Mouse (Mus musculus) liver, embryonic 12.5 days (tissue): Measurements from ENCODE around the gene Cxcl9. TPM values are rescaled to one million over a fixed set of nuclear protein-coding genes. Genes with fewer than 3 reads are reported as not detected.

Experiments
- ATAC-seq: fragments of 200-750 bp; cut with Nextera tagmentation; 2 replicates; pipeline ENCODE4 v1.8.0; 2017; ENCODE audit warnings: moderate number of reproducible peaks, mild to moderate bottlenecking, moderate library complexity
- H3K27ac ChIP-seq: fragments of 300-500 bp; sonication (generic); 2 replicates; pipeline ENCODE4 v1.5.1; 2016; ENCODE audit warnings: mild to moderate bottlenecking
- H3K27me3 ChIP-seq: fragments of 300-500 bp; sonication (generic); replicated peaks from 2 replicates; pipeline ENCODE4 v1.6.1; 2016; ENCODE audit warnings: mild to moderate bottlenecking, moderate library complexity
- H3K36me3 ChIP-seq: fragments of 300-500 bp; sonication (generic); 2 replicates; pipeline ENCODE4 v1.6.1; 2016; ENCODE audit warnings: mild to moderate bottlenecking, moderate library complexity
- H3K4me1 ChIP-seq: fragments of 300-500 bp; sonication (generic); 2 replicates; pipeline ENCODE4 v1.6.1; 2016
- H3K4me2 ChIP-seq: fragments of 300-500 bp; sonication (generic); 2 replicates; pipeline ENCODE4 v1.6.1; 2016; ENCODE audit warnings: mild to moderate bottlenecking, moderate library complexity
- H3K4me3 ChIP-seq: fragments of 300-500 bp; sonication (generic); 2 replicates; pipeline ENCODE4 v1.5.1; 2016; ENCODE audit warnings: mild to moderate bottlenecking, moderate library complexity
- H3K9ac ChIP-seq: fragments of 300-500 bp; sonication (generic); 2 replicates; pipeline ENCODE4 v1.6.1; 2016; ENCODE audit warnings: mild to moderate bottlenecking, moderate library complexity
- H3K9me3 ChIP-seq: fragments of 300-500 bp; sonication (generic); replicated peaks from 2 replicates; pipeline ENCODE4 v1.6.1; 2016; ENCODE audit warnings: mild to moderate bottlenecking, moderate library complexity
- WGBS: fragments of 180-500 bp; shearing (Covaris S2); methylation state at CpG from one replicate; pipeline ENCODE4 v1.1.7; 2016; ENCODE audit not compliant: insufficient replicate concordance; 5-methylcytosine and 5-hydroxymethylcytosine counted together
- polyA plus RNA-seq: library from polyadenylated mRNA; unstranded; fragments of >200 nt; fragmentation: Nextera tagmentation; extraction: Ambion mirVana; gene quantifications from 2 replicates; pipeline ENCODE4 v1.2.1, GENCODE M21; 2016

The Cxcl9 gene
- polyA plus RNA-seq, 1 experiment from 2014 or later, result not detected

GRCm38 (mm10) chr5:92332359-92332840 is 4.5 kb upstream of the Cxcl9 start:
- no peaks in the 10 kb centered on the region for H3K36me3 ChIP-seq
- H3K4me2 ChIP-seq, result no peak overlapping the region
- peaks cover 11% of the 10 kb centered on the region; the same call in 1 of the 2 replicates for H3K27me3 ChIP-seq
- no peaks in the 10 kb centered on the region for H3K4me1 ChIP-seq
- peak overlapping the region; percentile 30; the same call in 1 of the 2 replicates for H3K27ac ChIP-seq
- H3K9ac ChIP-seq, result no peak overlapping the region
- H3K4me3 ChIP-seq, result no peak overlapping the region
- no peak for ATAC-seq
- H3K9me3 ChIP-seq, result no peaks in the 10 kb centered on the region
- 67% methylated on average over 9 of the region's 9 CpGs for WGBS

- H3K27me3 ChIP-seq, result peaks cover 11% of the 10 kb centered on the region; the same call in 1 of the 2 replicates
- no peak for ATAC-seq
- 81% methylated on average over 17 of the region's 17 CpGs for WGBS
- no peak within 1 kb of the TSS for H3K4me3 ChIP-seq
- H3K36me3 ChIP-seq, result no peaks in the 10 kb centered on the region
- no peaks in the 10 kb centered on the region for H3K9me3 ChIP-seq
- no peak within 1 kb of the TSS for H3K9ac ChIP-seq
- no peaks in the 10 kb centered on the region for H3K4me1 ChIP-seq
- H3K4me2 ChIP-seq, result no peak within 1 kb of the TSS
- peak within 1 kb of the TSS; percentile 30; the same call in 1 of the 2 replicates for H3K27ac ChIP-seq
Measured at GRCm38 (mm10) chr5:92331635-92332338, 3.9 kb upstream of the Cxcl9 start, which contains the start of gene Art3. TSS of gene Art3 (plus strand) at chr5:92331827.

- no peak overlapping the region for H3K4me2 ChIP-seq
- H3K9ac ChIP-seq, result no peak overlapping the region
- H3K4me1 ChIP-seq, result no peaks in the 10 kb centered on the region
- no peak overlapping the region for H3K27ac ChIP-seq
- H3K9me3 ChIP-seq, result no peaks in the 10 kb centered on the region
- ATAC-seq, result no peak
- WGBS, result 75% methylated on average over 12 of the region's 12 CpGs
- H3K27me3 ChIP-seq, result peaks cover 11% of the 10 kb centered on the region; the same call in 1 of the 2 replicates
- no peaks in the 10 kb centered on the region for H3K36me3 ChIP-seq
- H3K4me3 ChIP-seq, result no peak overlapping the region
Measured at GRCm38 (mm10) chr5:92331122-92331521, 3.2 kb upstream of the Cxcl9 start.

- no peak overlapping the region for H3K27ac ChIP-seq
- WGBS, result 17% methylated on average over 6 of the region's 6 CpGs
- H3K36me3 ChIP-seq, result no peaks in the 10 kb centered on the region
- no peak overlapping the region for H3K4me2 ChIP-seq
- peaks cover 11% of the 10 kb centered on the region; the same call in 1 of the 2 replicates for H3K27me3 ChIP-seq
- H3K4me1 ChIP-seq, result no peaks in the 10 kb centered on the region
- no peak overlapping the region for H3K9ac ChIP-seq
- no peaks in the 10 kb centered on the region for H3K9me3 ChIP-seq
- ATAC-seq, result no peak
- H3K4me3 ChIP-seq, result no peak overlapping the region
Measured at GRCm38 (mm10) chr5:92327367-92327766, 512 bp downstream of the Cxcl9 start.

GRCm38 (mm10) chr5:92323264-92323663 is 4.6 kb downstream of the Cxcl9 start:
- WGBS, result 60% methylated on average over 5 of the region's 5 CpGs
- Histone ChIP-seq H3K27ac (no peak overlapping the region), H3K9ac (no peak overlapping the region), H3K27me3 (peaks cover 6% of the 10 kb centered on the region; the same call in 1 of the 2 replicates), H3K4me3 (no peak overlapping the region), H3K9me3 (no peaks in the 10 kb centered on the region), H3K36me3 (no peaks in the 10 kb centered on the region), H3K4me1 (no peaks in the 10 kb centered on the region; the same call in 1 of the 2 replicates), H3K4me2 (no peak overlapping the region)
- no peak for ATAC-seq

GRCm38 (mm10) chr5:92322612-92323011 is 5.3 kb downstream of the Cxcl9 start:
- H3K27me3 ChIP-seq, result 0 out of 2 replicates have a peak, but pooled peaks cover under 1% of the 10 kb centered on the region
- H3K27ac ChIP-seq, result no peak overlapping the region
- H3K4me3 ChIP-seq, result no peak overlapping the region
- H3K4me1 ChIP-seq, result no peaks in the 10 kb centered on the region; the same call in 1 of the 2 replicates
- no peak overlapping the region for H3K9ac ChIP-seq
- H3K9me3 ChIP-seq, result no peaks in the 10 kb centered on the region
- 64% methylated on average over 4 of the region's 4 CpGs for WGBS
- H3K4me2 ChIP-seq, result no peak overlapping the region
- no peak for ATAC-seq
- no peaks in the 10 kb centered on the region for H3K36me3 ChIP-seq

GRCm38 (mm10) chr5:92321631-92322400 is 6.1 kb downstream of the Cxcl9 start:
- H3K27me3 ChIP-seq, result no peaks in the 10 kb centered on the region
- no peaks in the 10 kb centered on the region; the same call in 1 of the 2 replicates for H3K4me1 ChIP-seq
- ATAC-seq, result no peak
- H3K4me2 ChIP-seq, result no peak overlapping the region
- WGBS, result 57% methylated on average over 8 of the region's 8 CpGs
- no peak overlapping the region for H3K27ac ChIP-seq
- no peaks in the 10 kb centered on the region for H3K36me3 ChIP-seq
- no peaks in the 10 kb centered on the region for H3K9me3 ChIP-seq
- no peak overlapping the region for H3K4me3 ChIP-seq
- no peak overlapping the region for H3K9ac ChIP-seq

GRCm38 (mm10) chr5:92318596-92318995 is 9.3 kb downstream of the Cxcl9 start:
- H3K9ac ChIP-seq, result no peak overlapping the region
- H3K9me3 ChIP-seq, result no peaks in the 10 kb centered on the region
- H3K36me3 ChIP-seq, result no peaks in the 10 kb centered on the region
- no peak overlapping the region for H3K4me2 ChIP-seq
- no peak for ATAC-seq
- WGBS, result 67% methylated on average over 14 of the region's 14 CpGs
- H3K4me1 ChIP-seq, result no peaks in the 10 kb centered on the region; the same call in 1 of the 2 replicates
- no peak overlapping the region for H3K27ac ChIP-seq
- H3K4me3 ChIP-seq, result no peak overlapping the region
- no peaks in the 10 kb centered on the region for H3K27me3 ChIP-seq

GRCm38 (mm10) chr5:92318119-92318518 is 9.8 kb downstream of the Cxcl9 start:
- H3K9me3 ChIP-seq, result no peaks in the 10 kb centered on the region
- WGBS, result 50% methylated on average over 7 of the region's 7 CpGs
- H3K27ac ChIP-seq, result no peak overlapping the region
- H3K4me2 ChIP-seq, result no peak overlapping the region
- H3K4me1 ChIP-seq, result no peaks in the 10 kb centered on the region; the same call in 1 of the 2 replicates
- H3K9ac ChIP-seq, result no peak overlapping the region
- H3K27me3 ChIP-seq, result no peaks in the 10 kb centered on the region
- H3K4me3 ChIP-seq, result no peak overlapping the region
- ATAC-seq, result no peak
- no peaks in the 10 kb centered on the region for H3K36me3 ChIP-seq

- no peaks in the 10 kb centered on the region for H3K27me3 ChIP-seq
- no peak overlapping the region for H3K9ac ChIP-seq
- H3K9me3 ChIP-seq, result no peaks in the 10 kb centered on the region
- no peak overlapping the region for H3K4me2 ChIP-seq
- no peak overlapping the region for H3K27ac ChIP-seq
- peaks cover 13% of the 10 kb centered on the region for H3K4me1 ChIP-seq
- 17% methylated on average over 7 of the region's 7 CpGs for WGBS
- H3K36me3 ChIP-seq, result no peaks in the 10 kb centered on the region
- ATAC-seq, result no peak
- no peak overlapping the region for H3K4me3 ChIP-seq
Measured at GRCm38 (mm10) chr5:92313776-92314175, 14.1 kb downstream of the Cxcl9 start.

- 12% methylated on average over 13 of the region's 13 CpGs for WGBS
- ATAC-seq, result no peak
Measured at GRCm38 (mm10) chr5:92312046-92312715, 15.7 kb downstream of the Cxcl9 start.

More at GRCm38 (mm10) chr5:92312046-92312715, 15.7 kb downstream of the Cxcl9 start:
- Histone ChIP-seq H3K4me1 (peaks cover 24% of the 10 kb centered on the region), H3K4me3 (no peak overlapping the region), H3K27ac (no peak overlapping the region), H3K36me3 (peaks cover 9% of the 10 kb centered on the region), H3K9me3 (no peaks in the 10 kb centered on the region), H3K27me3 (no peaks in the 10 kb centered on the region), H3K9ac (no peak overlapping the region), H3K4me2 (no peak overlapping the region)
